Mouse (Mus musculus) limb, embryonic 10.5 days (tissue): ENCODE measurements around the gene Fanca. TPM values are rescaled to one million over a fixed set of nuclear protein-coding genes. Genes with fewer than 3 reads are reported as not detected.
"Not testable (repeated sequence)": the region's sequence is repeated elsewhere in the genome, so short reads cannot be mapped to it uniquely, and the experiment has no call there.

Experiments
- DNase-seq: peaks from one replicate; pipeline ENCODE4 v3.0.0-alpha.2; 2017; ENCODE audit warnings: low spot score
- H3K27ac ChIP-seq: fragments of 300-500 bp; sonication (generic); 2 replicates; pipeline ENCODE4 v1.5.1; 2016; ENCODE audit warnings: mild to moderate bottlenecking
- H3K27me3 ChIP-seq: fragments of 300-500 bp; sonication (generic); 2 replicates; pipeline ENCODE4 v1.6.1; 2016; ENCODE audit warnings: low read depth, mild to moderate bottlenecking; ENCODE audit not compliant: poor library complexity, severe bottlenecking
- H3K36me3 ChIP-seq: fragments of 300-500 bp; sonication (generic); 2 replicates; pipeline ENCODE4 v1.6.1; 2016; ENCODE audit warnings: mild to moderate bottlenecking, moderate library complexity
- H3K4me1 ChIP-seq: fragments of 300-500 bp; sonication (generic); 2 replicates; pipeline ENCODE4 v1.6.1; 2016
- H3K4me3 ChIP-seq: fragments of 300-500 bp; sonication (generic); 2 replicates; pipeline ENCODE4 v1.5.1; 2016; ENCODE audit warnings: mild to moderate bottlenecking, moderate library complexity
- H3K9me3 ChIP-seq: fragments of 300-500 bp; sonication (generic); replicated peaks from 2 replicates; pipeline ENCODE4 v1.6.1; 2016; ENCODE audit warnings: mild to moderate bottlenecking
- WGBS: fragments of 180-500 bp; shearing (Covaris S2); methylation state at CpG from one replicate; pipeline ENCODE4 v1.1.7; 2016; 5-methylcytosine and 5-hydroxymethylcytosine counted together
- polyA plus RNA-seq: library from polyadenylated mRNA; unstranded; fragments of >200 nt; fragmentation: Nextera tagmentation; extraction: Ambion mirVana; gene quantifications from 2 replicates; pipeline ENCODE4 v1.2.1, GENCODE M21; 2016

Gene Fanca
- polyA plus RNA-seq, 1 experiment from 2014 or later: 42.7 TPM

DNA sequence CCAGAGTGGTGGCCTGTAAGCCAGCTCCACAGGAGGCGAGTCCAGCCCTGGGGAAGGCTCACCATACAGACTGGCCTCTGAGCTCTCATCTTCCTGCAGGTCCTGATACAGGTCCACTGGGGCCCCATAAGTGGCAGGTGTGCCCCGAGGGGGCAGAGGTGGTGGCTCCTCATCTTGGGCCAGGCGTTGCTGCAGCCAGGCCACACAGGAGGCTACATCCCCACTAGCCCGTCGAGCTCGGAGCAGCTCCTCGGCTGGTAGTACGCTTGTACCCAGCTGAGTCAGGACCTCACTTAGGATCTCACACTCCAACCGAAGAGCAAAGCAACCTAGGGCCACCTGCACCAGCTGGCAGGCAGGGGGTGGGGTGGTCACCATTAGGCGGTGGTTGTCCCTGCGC lies 84.6 kb downstream of the Fanca start:
- Histone ChIP-seq H3K36me3 (peaks cover 19% of the 10 kb centered on the region), H3K4me3 (0 out of 2 replicates have a peak overlapping the region, but pooled peaks have one; percentile 8), H3K9me3 (no peaks in the 10 kb centered on the region), H3K4me1 (peaks cover 27% of the 10 kb centered on the region), H3K27me3 (peaks cover 58% of the 10 kb centered on the region), H3K27ac (no peak overlapping the region)
- DNase-seq: no peak
- WGBS: 78% methylated on average over 11 of the region's 11 CpGs

DNA sequence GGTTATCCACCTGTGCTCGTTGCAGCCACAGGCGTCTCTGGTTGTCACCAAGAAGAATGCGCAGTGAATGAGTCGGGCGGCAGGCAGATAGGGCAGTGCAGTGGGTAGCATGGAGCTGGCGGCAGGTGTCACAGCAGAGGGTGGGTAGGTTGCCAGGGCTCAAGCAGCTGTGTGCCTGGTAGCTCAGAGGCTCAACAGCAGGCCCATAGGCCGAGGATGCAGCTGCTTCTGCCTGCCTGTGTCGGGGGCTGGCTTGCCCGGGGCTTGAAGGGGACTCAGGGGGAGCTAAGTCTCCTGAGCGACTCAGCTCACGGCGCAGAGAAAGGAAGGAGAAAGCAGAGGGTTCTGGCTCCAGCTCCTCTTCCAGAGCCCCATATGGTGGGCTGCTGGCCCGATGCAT lies 85.1 kb downstream of the Fanca start:
- Histone ChIP-seq H3K9me3 (no peaks in the 10 kb centered on the region), H3K4me3 (no peak overlapping the region), H3K36me3 (peaks cover 23% of the 10 kb centered on the region), H3K4me1 (peaks cover 27% of the 10 kb centered on the region), H3K27me3 (peaks cover 58% of the 10 kb centered on the region), H3K27ac (no peak overlapping the region)
- DNase-seq: no peak
- WGBS: 60% methylated on average over 13 of the region's 13 CpGs

DNA sequence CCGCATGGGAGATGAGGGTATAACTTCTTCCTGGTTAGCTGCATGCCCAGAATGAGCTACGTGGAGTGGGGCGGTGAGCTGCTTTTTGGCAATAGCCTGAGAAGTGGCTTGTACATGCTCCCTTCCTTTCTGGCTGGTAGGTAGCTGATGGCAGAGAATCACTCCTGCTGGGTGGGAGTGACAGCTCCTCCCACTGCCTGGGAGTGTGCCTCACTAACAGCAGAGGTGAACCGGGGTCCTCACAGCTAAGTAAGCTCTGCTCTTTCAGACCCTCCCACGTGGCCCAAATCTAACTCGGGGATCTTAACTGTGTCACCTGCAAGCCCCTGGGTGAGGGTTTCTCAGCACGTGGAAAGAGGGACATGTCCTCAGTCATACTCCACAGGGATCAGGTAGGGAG lies 85.8 kb downstream of the Fanca start:
- H3K27me3 ChIP-seq: peaks cover 58% of the 10 kb centered on the region

DNA sequence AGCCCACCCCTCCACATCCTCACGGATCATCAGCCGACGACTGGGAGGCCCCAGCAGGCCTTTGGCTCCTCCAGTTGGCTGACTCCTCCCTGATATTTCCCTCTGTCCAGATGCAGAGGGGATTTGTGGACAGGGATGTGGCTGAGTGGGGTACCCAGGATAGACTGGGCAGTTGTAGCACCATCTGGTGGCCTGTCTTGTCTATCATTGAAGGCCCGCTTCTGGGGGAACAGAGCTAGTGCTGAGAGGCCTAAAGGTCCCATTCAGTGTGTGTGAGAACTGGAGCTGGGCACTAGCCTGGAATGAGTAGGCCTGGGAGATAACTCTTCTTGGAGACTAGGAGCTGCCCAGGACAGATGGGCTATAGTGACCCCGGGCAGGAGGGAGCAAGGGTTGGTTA lies 86.6 kb downstream of the Fanca start:
- H3K4me1 ChIP-seq: peaks cover 24% of the 10 kb centered on the region
- DNase-seq: no peak
- no peak overlapping the region for H3K27ac ChIP-seq
- peaks cover 52% of the 10 kb centered on the region for H3K27me3 ChIP-seq
- peaks cover 39% of the 10 kb centered on the region for H3K36me3 ChIP-seq
- no peaks in the 10 kb centered on the region for H3K9me3 ChIP-seq
- whole genome bisulfite sequencing: 63% methylated on average over 5 of the region's 5 CpGs
- H3K4me3 ChIP-seq: no peak overlapping the region

More for the DNA sequence above, 85.8 kb downstream of the Fanca start:
- 27% methylated on average over 7 of the region's 7 CpGs for WGBS
- H3K4me3 ChIP-seq: no peak overlapping the region
- H3K27ac ChIP-seq: no peak overlapping the region
- peaks cover 27% of the 10 kb centered on the region for H3K4me1 ChIP-seq
- DNase-seq: no peak
- no peaks in the 10 kb centered on the region for H3K9me3 ChIP-seq
- peaks cover 31% of the 10 kb centered on the region for H3K36me3 ChIP-seq

DNA sequence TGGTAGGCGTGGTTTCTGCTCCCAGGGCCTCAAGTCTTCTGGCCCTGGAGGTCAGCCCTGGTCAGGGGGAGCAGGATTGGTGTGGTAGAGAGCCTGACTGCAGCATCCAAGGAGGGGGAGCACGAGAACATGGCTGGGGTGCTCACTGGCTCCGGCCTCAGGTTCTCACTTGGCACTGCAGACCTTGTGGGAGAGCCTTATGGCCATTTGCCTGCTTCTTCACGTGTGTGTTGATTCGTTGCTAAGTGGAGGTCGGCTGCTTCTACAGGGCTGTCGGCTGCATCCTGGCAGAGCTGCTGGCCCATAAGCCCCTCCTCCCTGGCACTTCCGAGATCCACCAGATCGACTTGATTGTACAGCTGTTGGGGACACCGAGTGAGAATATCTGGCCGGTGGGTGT lies 88.0 kb downstream of the Fanca start:
- Histone ChIP-seq H3K36me3 (peaks cover 46% of the 10 kb centered on the region), H3K4me1 (peaks cover 17% of the 10 kb centered on the region), H3K27me3 (peaks cover 38% of the 10 kb centered on the region)
- 92% methylated on average over 11 of the region's 11 CpGs for WGBS
- not testable (repeated sequence) for DNase-seq, H3K9me3 ChIP-seq, H3K27ac ChIP-seq, H3K4me3 ChIP-seq

DNA sequence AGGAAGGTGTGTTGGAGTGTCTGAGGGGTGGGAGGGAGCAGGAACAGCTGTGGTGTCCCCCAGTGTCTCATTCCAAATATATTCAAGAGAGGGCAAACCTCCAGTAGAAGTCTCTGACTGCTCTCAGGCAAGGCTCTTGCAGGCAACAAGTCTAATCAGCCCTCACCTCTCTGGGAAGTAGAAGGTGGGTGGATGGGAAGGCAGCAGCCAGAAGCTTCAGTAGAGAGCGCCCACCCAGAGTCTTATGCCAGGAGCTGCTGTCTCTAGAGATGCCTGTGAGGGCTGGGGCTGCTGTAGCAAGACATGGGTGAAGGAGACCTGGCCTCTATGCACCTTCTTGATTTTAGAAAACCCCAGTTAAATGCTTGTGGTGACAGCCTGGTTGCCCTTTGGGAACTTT lies 90.0 kb downstream of the Fanca start:
- no peak for DNase-seq
- Histone ChIP-seq H3K36me3 (peaks cover 46% of the 10 kb centered on the region), H3K27me3 (peaks cover 19% of the 10 kb centered on the region), H3K4me3 (no peak overlapping the region), H3K9me3 (no peaks in the 10 kb centered on the region), H3K27ac (no peak overlapping the region), H3K4me1 (peaks cover 18% of the 10 kb centered on the region)
- WGBS: 96% methylated on average over 1 of the region's 1 CpGs

DNA sequence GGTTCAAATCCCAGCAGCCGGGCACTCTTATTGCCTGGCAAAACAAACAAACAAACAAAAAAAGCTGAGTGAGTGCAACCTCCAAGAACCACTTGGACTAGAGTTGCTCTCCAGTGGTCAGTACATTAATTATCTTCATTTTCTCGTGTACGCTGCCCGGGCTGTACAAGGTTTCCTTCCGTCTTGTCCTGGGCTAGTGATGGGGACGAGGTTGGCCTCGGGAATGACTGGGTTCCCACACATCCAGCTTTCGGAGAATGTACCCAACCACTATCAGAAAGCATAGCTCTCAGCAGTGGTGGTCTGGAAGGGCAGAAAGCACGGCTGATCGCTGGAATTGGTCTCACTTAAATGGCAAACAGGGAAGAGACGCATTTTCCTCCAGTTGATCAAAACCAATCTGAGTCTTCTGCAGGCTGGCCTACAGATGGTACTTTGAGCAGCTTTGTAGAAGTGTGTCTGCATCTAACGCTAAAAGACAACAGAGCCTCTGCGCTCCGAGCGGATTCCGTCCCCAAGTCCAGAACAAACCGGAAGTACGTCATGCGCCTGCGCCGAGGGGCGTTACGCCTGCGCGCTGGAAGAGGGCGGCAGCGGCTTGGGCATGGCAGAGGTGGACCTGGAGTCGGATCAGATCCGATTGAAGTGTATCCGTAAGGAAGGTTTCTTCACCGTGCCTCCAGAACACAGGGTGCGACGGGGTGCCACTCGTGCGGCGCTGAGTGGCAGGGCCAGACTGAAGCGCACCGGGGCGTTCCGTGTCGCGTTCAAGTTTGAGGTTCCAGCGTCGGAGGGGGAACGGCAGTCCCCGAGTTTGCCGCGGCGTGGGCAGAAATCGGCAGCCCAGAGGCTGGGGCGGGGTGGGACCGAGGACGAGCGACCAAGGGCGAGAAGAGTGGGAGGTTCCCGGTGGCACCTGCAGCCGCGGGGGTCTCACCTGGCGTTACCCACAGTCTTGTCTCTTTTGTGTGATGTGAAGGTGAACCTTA lies 93.8 kb downstream of the Fanca start, which contains the start of gene Cdk10:
Gene Cdk10, plus strand, starts transcription at position 565 of the 989 bp plus-strand sequence.
- Histone ChIP-seq H3K27me3 (no peaks in the 10 kb centered on the region), H3K9me3 (no peaks in the 10 kb centered on the region), H3K4me1 (peaks cover 18% of the 10 kb centered on the region), H3K36me3 (peaks cover 35% of the 10 kb centered on the region), H3K27ac (peak within 1 kb of the TSS; percentile 84), H3K4me3 (peak within 1 kb of the TSS; percentile 93)
- peak; percentile 96 for DNase-seq
- 4% methylated on average over 59 of the region's 59 CpGs for WGBS

DNA sequence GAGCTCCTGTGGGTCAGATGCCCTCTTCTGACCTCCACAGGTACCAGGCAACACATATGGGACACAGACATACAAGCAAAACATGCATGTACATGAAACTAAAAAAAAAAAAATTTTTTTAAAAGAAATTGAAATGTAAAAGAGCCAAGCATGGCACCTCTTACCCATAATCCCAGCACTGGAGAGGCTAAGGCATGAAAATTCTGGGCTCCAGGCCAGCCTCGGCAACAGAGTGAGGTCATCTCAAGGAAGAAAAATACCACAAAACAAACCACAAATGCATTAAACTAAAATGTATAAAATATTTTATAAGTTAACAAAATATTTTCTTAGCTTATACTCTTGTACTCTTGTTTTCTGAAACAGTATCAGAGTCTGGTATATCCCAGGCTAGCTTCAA lies 97.5 kb downstream of the Fanca start:
- 93% methylated on average over 1 of the region's 1 CpGs for WGBS
- H3K27me3 ChIP-seq: no peaks in the 10 kb centered on the region
- DNase-seq: no peak
- H3K4me1 ChIP-seq: peaks cover 18% of the 10 kb centered on the region
- no peak overlapping the region for H3K4me3 ChIP-seq
- no peaks in the 10 kb centered on the region for H3K36me3 ChIP-seq
- H3K27ac ChIP-seq: no peak overlapping the region
- no peaks in the 10 kb centered on the region for H3K9me3 ChIP-seq

Other genes with a start within 250 kb of the Fanca start
- 1,397 and 1,583 TPM in 2 replicates for gene Rpl13, start 216.2 kb downstream of the Fanca start, polyA plus RNA-seq
- gene Cpne7, start 201.2 kb downstream of the Fanca start, polyA plus RNA-seq: 1.2 TPM in 2 replicates
- gene Sult5a1, start 160.3 kb downstream of the Fanca start, polyA plus RNA-seq: 4.6 and 5.2 TPM in 2 replicates
- gene Dpep1, start 132.3 kb downstream of the Fanca start, polyA plus RNA-seq: 7.8 and 8.4 TPM in 2 replicates
- gene Chmp1a, start 105.8 kb downstream of the Fanca start, polyA plus RNA-seq: 127 and 130 TPM in 2 replicates
- gene Spata33, start 105.7 kb downstream of the Fanca start, polyA plus RNA-seq: 3.1 and 6.2 TPM in 2 replicates
- gene Cdk10, start 93.7 kb downstream of the Fanca start, polyA plus RNA-seq: 33.6 and 34.7 TPM in 2 replicates
- 0.75 and 1.6 TPM in 2 replicates for gene Spata2l, start 82.3 kb downstream of the Fanca start, polyA plus RNA-seq
- 23.9 and 27.9 TPM in 2 replicates for gene Zfp276, start 64.4 kb downstream of the Fanca start, polyA plus RNA-seq
- gene Vps9d1, start 64.2 kb downstream of the Fanca start, polyA plus RNA-seq: 19.0 and 26.7 TPM in 2 replicates
- 2.0 TPM in 2 replicates for gene Spire2, start 14.1 kb upstream of the Fanca start, polyA plus RNA-seq
- 116 and 138 TPM in 2 replicates for gene Tcf25, start 55.2 kb upstream of the Fanca start, polyA plus RNA-seq
- gene Mc1r, start 88.5 kb upstream of the Fanca start, polyA plus RNA-seq: not detected in 2 replicates
- gene Tubb3, start 92.8 kb upstream of the Fanca start, polyA plus RNA-seq: 6.9 and 7.9 TPM in 2 replicates
- gene Def8, start 105.0 kb upstream of the Fanca start, polyA plus RNA-seq: 43.6 and 44.1 TPM in 2 replicates
- 57.2 and 65.0 TPM in 2 replicates for gene Afg3l1, start 159.3 kb upstream of the Fanca start, polyA plus RNA-seq
- 6.1 and 7.4 TPM in 2 replicates for gene Dbndd1, start 196.9 kb upstream of the Fanca start, polyA plus RNA-seq
- 41.1 TPM in 2 replicates for gene Gas8, start 200.3 kb upstream of the Fanca start, polyA plus RNA-seq